Mouse (Mus musculus): Measurements from ENCODE around the gene Arhgap9. TPM values are rescaled to one million over a fixed set of nuclear protein-coding genes. Genes with fewer than 3 reads are reported as not detected.

Gene Arhgap9
- total RNA-seq, 2 experiments from 2014 or later = 2.9 to 4.2 TPM

GRCm38 (mm10) chr10:127322669-127323068 is 905 bp downstream of the Arhgap9 start:
- DNase-seq (ENCODE audit: low spot score in 2 of 2) = no peak

- no peak for DNase-seq (ENCODE audit: low spot score in 2 of 2)
These were observed 1.5 kb downstream of the Arhgap9 start for GRCm38 (mm10) chr10:127323131-127323855.

GRCm38 (mm10) chr10:127324495-127324894 is 2.7 kb downstream of the Arhgap9 start:
- DNase-seq (ENCODE audit: low spot score in 2 of 2) = no peak

GRCm38 (mm10) chr10:127325454-127326016 is 3.8 kb downstream of the Arhgap9 start:
- no peak for DNase-seq (ENCODE audit: low spot score in 2 of 2)

GRCm38 (mm10) chr10:127326017-127326801 is 4.4 kb downstream of the Arhgap9 start:
- no peak for DNase-seq (ENCODE audit: low spot score in 2 of 2)

GRCm38 (mm10) chr10:127326828-127327227 is 5.1 kb downstream of the Arhgap9 start:
- DNase-seq (ENCODE audit: low spot score in 2 of 2) = no peak

- no peak for DNase-seq (ENCODE audit: low spot score in 2 of 2)
These were observed 5.8 kb downstream of the Arhgap9 start for GRCm38 (mm10) chr10:127327461-127328145.

- DNase-seq (ENCODE audit: low spot score in 2 of 2) = no peak
These were observed 8.4 kb downstream of the Arhgap9 start for GRCm38 (mm10) chr10:127330212-127330611.

GRCm38 (mm10) chr10:127332211-127332874 is 10.6 kb downstream of the Arhgap9 start:
- no peak for DNase-seq (ENCODE audit: low spot score in 2 of 2)

- no peak for DNase-seq (ENCODE audit: low spot score in 2 of 2)
These were observed 11.4 kb downstream of the Arhgap9 start for GRCm38 (mm10) chr10:127333152-127333551.

- no peak for DNase-seq (ENCODE audit: low spot score in 2 of 2)
These were observed 13.5 kb downstream of the Arhgap9 start for GRCm38 (mm10) chr10:127335271-127335670.

- DNase-seq (ENCODE audit: low spot score in 2 of 2) = no peak
These were observed 15.2 kb downstream of the Arhgap9 start for GRCm38 (mm10) chr10:127336952-127337351.

- DNase-seq (ENCODE audit: low spot score in 2 of 2) = no peak
These were observed 15.9 kb downstream of the Arhgap9 start for GRCm38 (mm10) chr10:127337536-127338099.

- peak; percentile 49 to 76 for DNase-seq (ENCODE audit: low spot score in 2 of 2)
These were observed 17.3 kb downstream of the Arhgap9 start for GRCm38 (mm10) chr10:127338930-127339682.

- no peak for DNase-seq (ENCODE audit: low spot score in 2 of 2)
These were observed 18.2 kb downstream of the Arhgap9 start for GRCm38 (mm10) chr10:127339683-127340576.

- no peak for DNase-seq (ENCODE audit: low spot score in 2 of 2)
These were observed 19.0 kb downstream of the Arhgap9 start for GRCm38 (mm10) chr10:127340577-127341359.

- no peak for DNase-seq (ENCODE audit: low spot score in 2 of 2)
These were observed 19.6 kb downstream of the Arhgap9 start for GRCm38 (mm10) chr10:127341360-127341690.
